Mouse (Mus musculus): ENCODE results near the gene Harbi1.

DNA sequence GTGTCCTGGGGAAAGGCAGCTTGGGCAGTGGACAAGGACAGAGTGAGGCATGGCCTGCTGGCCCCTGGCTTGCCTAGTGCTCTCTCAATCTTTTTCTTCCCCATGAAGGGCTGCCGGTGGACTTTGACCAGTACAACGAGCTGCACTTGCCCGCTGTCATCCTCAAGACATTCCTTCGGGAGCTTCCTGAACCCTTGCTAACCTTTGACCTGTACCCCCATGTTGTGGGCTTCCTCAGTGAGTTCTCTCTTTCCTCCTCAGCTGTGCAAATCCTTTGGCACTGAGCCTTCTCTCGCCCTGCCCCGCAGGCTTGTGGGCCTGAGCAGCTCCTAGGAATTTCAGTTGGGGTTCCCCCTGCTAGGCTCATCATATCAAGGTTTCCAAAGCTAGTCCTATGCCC lies 40.6 kb upstream of the Harbi1 start:
- TF ChIP-seq CTCF (conservative IDR thresholded peaks at IDR 0.05; ENCODE audit: low read length) (no peak), NANOG (IDR thresholded peaks at IDR 0.05; ENCODE audit: borderline replicate concordance, low read length) (no peak)

Measured in E14TG2a.4 (cell line).